Mouse (Mus musculus) G1E (cell line): ENCODE data around the gene Pan3.

Experiments
- CTCF ChIP-seq: IDR thresholded peaks from 2 replicates; pipeline ENCODE4 v1.5.1; 2012; ENCODE audit warnings: low read depth, low read length, inconsistent platforms, mixed read lengths
- GATA1 ChIP-seq: IDR thresholded peaks from 2 replicates; pipeline ENCODE4 v1.6.1; 2012; ENCODE audit warnings: borderline replicate concordance, low read length, inconsistent platforms, mixed read lengths
- POLR2AphosphoS5 ChIP-seq: IDR thresholded peaks from 2 replicates; pipeline ENCODE4 v1.6.1; 2012; ENCODE audit warnings: low read depth, low read length, inconsistent platforms; ENCODE audit not compliant: insufficient replicate concordance

DNA sequence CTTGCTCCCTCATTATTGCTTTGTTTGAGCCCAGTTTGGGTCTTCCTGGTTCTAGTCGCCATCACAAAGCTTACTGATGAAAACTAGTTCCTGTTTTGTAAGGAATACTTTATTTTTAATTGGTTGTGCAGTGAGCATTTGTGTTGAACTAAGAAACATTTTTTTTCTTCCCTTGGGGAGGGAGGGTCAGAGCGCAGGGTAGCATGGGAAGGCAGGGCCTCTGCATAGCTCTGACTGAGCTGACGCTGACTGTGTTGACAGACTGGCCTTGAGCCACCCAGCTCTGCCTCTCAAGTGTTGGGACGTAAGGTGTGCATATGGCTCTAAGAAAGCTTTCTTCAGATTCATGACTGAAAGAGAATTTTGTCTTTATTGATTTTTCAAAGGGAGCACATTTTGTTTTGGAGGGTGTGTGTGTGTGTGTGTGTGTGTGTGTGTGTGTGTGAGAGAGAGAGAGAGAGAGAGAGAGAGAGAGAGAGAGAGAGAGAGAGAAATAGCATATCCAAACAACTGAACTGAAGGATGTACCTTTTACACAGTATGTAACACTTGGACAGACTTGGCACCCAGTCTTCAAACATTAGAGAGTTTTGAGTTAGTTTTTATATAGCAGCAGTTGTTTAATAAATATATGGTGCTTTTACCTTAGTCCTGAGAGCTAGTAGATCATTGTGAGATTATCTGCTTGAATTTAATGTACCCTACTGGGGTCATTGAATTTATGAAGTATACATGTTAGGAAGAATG, 30.0 kb downstream of the Pan3 start:
- TF ChIP-seq GATA1, result no peak
- TF ChIP-seq POLR2AphosphoS5, result no peak
- no peak for TF ChIP-seq CTCF
